Mouse (Mus musculus): ENCODE measurements around the gene Suv39h2.

DNA sequence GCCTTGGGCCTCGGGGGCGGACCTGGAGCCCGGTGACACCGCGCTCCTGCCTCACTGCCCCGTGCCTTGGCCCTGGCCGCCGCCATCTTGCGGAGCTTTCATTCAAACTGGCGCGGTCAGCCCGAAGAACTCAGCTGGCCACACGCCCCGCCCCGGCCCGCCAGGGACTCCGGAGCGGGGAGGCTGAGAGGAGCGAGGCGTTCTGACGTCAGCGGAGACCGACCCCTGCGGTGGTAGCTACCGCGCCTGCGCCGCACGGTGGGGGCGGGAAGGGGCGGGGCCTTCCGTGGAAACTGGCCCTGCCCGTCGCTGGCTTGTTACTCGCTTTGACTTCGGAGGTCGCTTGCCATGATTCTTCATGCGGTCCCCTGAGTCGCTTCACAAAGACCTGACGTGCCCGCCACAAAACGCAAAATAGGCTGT is at the start of gene Suv39h2:
- TF ChIP-seq POLR2A (IDR thresholded peaks at IDR 0.05; ENCODE audit: borderline replicate concordance, extremely low read depth, insufficient read depth, insufficient read length, poor library complexity, severe bottlenecking) (peak; percentile 77; the same call in 1 of the 2 replicates), CTCF (IDR thresholded peaks at IDR 0.05; ENCODE audit: borderline replicate concordance, extremely low read depth, insufficient read depth, insufficient read length) (no peak)
